Mouse (Mus musculus): ENCODE measurements around the gene Snapc3. TPM values are rescaled to one million over a fixed set of nuclear protein-coding genes. Genes with fewer than 3 reads are reported as not detected.
A peak's percentile ranks its signal among the peaks of the same experiment; 100 is the strongest.

Gene Snapc3
- polyA plus RNA-seq, 1 experiment from 2014 or later = 43.1 TPM

DNA sequence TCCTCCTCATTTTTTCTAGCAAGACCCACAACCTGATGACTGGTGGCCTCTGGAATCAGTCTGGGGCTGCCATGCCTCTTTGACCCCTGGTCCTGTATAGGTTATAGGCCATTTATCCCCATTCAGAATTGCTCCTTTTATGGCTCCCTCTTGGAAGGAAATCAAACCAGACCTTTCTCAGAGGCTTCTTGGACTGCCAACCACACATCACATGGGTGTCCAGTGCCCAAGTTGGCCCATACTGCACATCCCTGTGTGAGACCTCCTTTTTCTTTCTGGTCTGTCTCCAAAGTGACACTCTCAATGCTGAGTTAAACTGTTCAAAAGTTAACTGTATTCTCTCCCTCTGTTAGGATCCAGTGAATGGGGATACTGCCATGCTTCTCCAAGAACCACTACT, 32.4 kb upstream of the Snapc3 start:
- DNase-seq (ENCODE audit: low spot score) (no peak), ATAC-seq (ENCODE audit: low read depth) (no peak)
- no peak overlapping the region for H3K9ac ChIP-seq (ENCODE audit: low read depth, low read length)
- H3K36me3 ChIP-seq (ENCODE audit: control insufficient read depth, insufficient read depth, low read length) = no peaks in the 10 kb centered on the region
- no peak overlapping the region for H3K4me2 ChIP-seq (ENCODE audit: low read depth, low read length)
- H3K4me3 ChIP-seq (ENCODE audit: low read depth, low read length) = no peak overlapping the region
- H3K9me3 ChIP-seq (ENCODE audit: control insufficient read depth, low read length) = no peaks in the 10 kb centered on the region
- no peaks in the 10 kb centered on the region for H3K4me1 ChIP-seq (ENCODE audit: control insufficient read depth, insufficient read depth, low read length)
- H3K27ac ChIP-seq (replicated peaks; ENCODE audit: low read depth, low read length) = no peak overlapping the region
- H3K27me3 ChIP-seq (replicated peaks; ENCODE audit: control insufficient read depth, insufficient read depth, low read length) = no peaks in the 10 kb centered on the region

DNA sequence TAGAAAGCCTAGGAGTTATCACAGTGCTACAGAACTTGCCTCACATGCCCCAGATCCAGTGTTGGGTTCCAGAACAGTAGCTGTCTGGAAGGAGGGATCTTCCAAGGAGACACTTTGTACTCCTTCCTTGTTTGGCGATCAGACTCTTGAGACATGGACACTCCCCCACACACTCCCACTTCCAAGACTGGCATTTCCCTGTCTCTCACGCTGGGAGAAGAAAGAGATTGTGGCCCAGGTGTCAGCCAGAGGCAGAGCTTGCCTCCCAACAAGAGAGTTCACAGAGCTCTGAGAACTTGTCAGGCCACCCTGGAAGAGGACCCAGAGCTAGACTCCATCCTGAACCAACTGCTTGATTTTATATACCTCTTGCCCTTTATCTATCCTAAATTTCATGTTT, 27.0 kb upstream of the Snapc3 start:
- DNase-seq (ENCODE audit: low spot score) = no peak
- Histone ChIP-seq H3K9me3 (ENCODE audit: control insufficient read depth, low read length) (no peaks in the 10 kb centered on the region), H3K36me3 (ENCODE audit: control insufficient read depth, insufficient read depth, low read length) (no peaks in the 10 kb centered on the region), H3K4me3 (ENCODE audit: low read depth, low read length) (no peak overlapping the region), H3K4me1 (ENCODE audit: control insufficient read depth, insufficient read depth, low read length) (no peaks in the 10 kb centered on the region), H3K27me3 (replicated peaks; ENCODE audit: control insufficient read depth, insufficient read depth, low read length) (no peaks in the 10 kb centered on the region), H3K9ac (ENCODE audit: low read depth, low read length) (no peak overlapping the region), H3K4me2 (ENCODE audit: low read depth, low read length) (no peak overlapping the region), H3K27ac (replicated peaks; ENCODE audit: low read depth, low read length) (no peak overlapping the region)
- WGBS = 43% methylated on average over 2 of the region's 2 CpGs
- ATAC-seq (ENCODE audit: low read depth) = no peak

GRCm38 (mm10) chr4:83391956-83392355, 25.6 kb upstream of the Snapc3 start:
- no peaks in the 10 kb centered on the region for H3K9me3 ChIP-seq (ENCODE audit: control insufficient read depth, low read length)

DNA sequence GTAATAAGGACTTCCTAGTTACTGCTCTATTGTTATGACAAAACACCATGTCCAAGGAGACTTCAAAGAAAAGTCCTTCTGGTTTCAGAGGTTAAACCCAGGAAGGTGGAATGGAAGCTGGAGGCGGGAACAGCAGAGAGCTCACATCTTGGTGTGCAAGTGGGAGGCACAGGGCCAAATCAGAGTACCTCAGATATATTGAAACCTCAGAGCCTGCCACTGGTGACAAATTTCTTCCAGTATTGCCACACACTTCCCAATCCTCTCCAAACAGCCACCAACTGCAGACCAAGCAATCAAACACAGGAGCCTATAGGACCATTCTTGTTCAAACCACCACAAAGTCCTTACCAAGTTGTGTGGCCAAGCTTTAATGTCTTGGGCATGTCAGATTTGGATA, 23.8 kb upstream of the Snapc3 start:
- no peak overlapping the region for H3K4me2 ChIP-seq (ENCODE audit: low read depth, low read length)
- no peak overlapping the region for H3K4me3 ChIP-seq (ENCODE audit: low read depth, low read length)
- no peaks in the 10 kb centered on the region for H3K36me3 ChIP-seq (ENCODE audit: control insufficient read depth, insufficient read depth, low read length)
- no peak overlapping the region for H3K27ac ChIP-seq (replicated peaks; ENCODE audit: low read depth, low read length)
- no peaks in the 10 kb centered on the region for H3K27me3 ChIP-seq (replicated peaks; ENCODE audit: control insufficient read depth, insufficient read depth, low read length)
- H3K9me3 ChIP-seq (ENCODE audit: control insufficient read depth, low read length) = no peaks in the 10 kb centered on the region
- H3K4me1 ChIP-seq (ENCODE audit: control insufficient read depth, insufficient read depth, low read length) = no peaks in the 10 kb centered on the region
- no peak overlapping the region for H3K9ac ChIP-seq (ENCODE audit: low read depth, low read length)
- ATAC-seq (ENCODE audit: low read depth) (no peak), DNase-seq (ENCODE audit: low spot score) (no peak)
- WGBS = 88% methylated on average over 1 of the region's 1 CpGs

More at GRCm38 (mm10) chr4:83391956-83392355, 25.6 kb upstream of the Snapc3 start:
- Histone ChIP-seq H3K36me3 (ENCODE audit: control insufficient read depth, insufficient read depth, low read length) (no peaks in the 10 kb centered on the region), H3K4me1 (ENCODE audit: control insufficient read depth, insufficient read depth, low read length) (no peaks in the 10 kb centered on the region), H3K4me3 (ENCODE audit: low read depth, low read length) (no peak overlapping the region), H3K9ac (ENCODE audit: low read depth, low read length) (no peak overlapping the region), H3K4me2 (ENCODE audit: low read depth, low read length) (no peak overlapping the region), H3K27me3 (replicated peaks; ENCODE audit: control insufficient read depth, insufficient read depth, low read length) (no peaks in the 10 kb centered on the region), H3K27ac (replicated peaks; ENCODE audit: low read depth, low read length) (no peak overlapping the region)
- WGBS = 27% methylated on average over 3 of the region's 3 CpGs
- DNase-seq (ENCODE audit: low spot score) (no peak), ATAC-seq (ENCODE audit: low read depth) (no peak)

- Histone ChIP-seq H3K27me3 (replicated peaks; ENCODE audit: control insufficient read depth, insufficient read depth, low read length) (no peaks in the 10 kb centered on the region), H3K9ac (ENCODE audit: low read depth, low read length) (no peak overlapping the region), H3K4me2 (ENCODE audit: low read depth, low read length) (no peak overlapping the region), H3K4me3 (ENCODE audit: low read depth, low read length) (no peak overlapping the region), H3K9me3 (ENCODE audit: control insufficient read depth, low read length) (no peaks in the 10 kb centered on the region), H3K36me3 (ENCODE audit: control insufficient read depth, insufficient read depth, low read length) (no peaks in the 10 kb centered on the region), H3K27ac (replicated peaks; ENCODE audit: low read depth, low read length) (no peak overlapping the region), H3K4me1 (ENCODE audit: control insufficient read depth, insufficient read depth, low read length) (no peaks in the 10 kb centered on the region)
- no peak for ATAC-seq (ENCODE audit: low read depth)
- DNase-seq (ENCODE audit: low spot score) = no peak
- WGBS = 85% methylated on average over 4 of the region's 4 CpGs
Measured at GRCm38 (mm10) chr4:83396346-83396745, 21.2 kb upstream of the Snapc3 start.

GRCm38 (mm10) chr4:83396996-83397770, 20.3 kb upstream of the Snapc3 start:
- DNase-seq (ENCODE audit: low spot score) (peak; percentile 36), ATAC-seq (ENCODE audit: low read depth) (no peak)
- H3K4me3 ChIP-seq (ENCODE audit: low read depth, low read length) = no peak overlapping the region
- no peaks in the 10 kb centered on the region for H3K27me3 ChIP-seq (replicated peaks; ENCODE audit: control insufficient read depth, insufficient read depth, low read length)
- no peaks in the 10 kb centered on the region for H3K9me3 ChIP-seq (ENCODE audit: control insufficient read depth, low read length)
- H3K4me1 ChIP-seq (ENCODE audit: control insufficient read depth, insufficient read depth, low read length) = no peaks in the 10 kb centered on the region
- H3K4me2 ChIP-seq (ENCODE audit: low read depth, low read length) = no peak overlapping the region
- no peak overlapping the region for H3K27ac ChIP-seq (replicated peaks; ENCODE audit: low read depth, low read length)
- H3K36me3 ChIP-seq (ENCODE audit: control insufficient read depth, insufficient read depth, low read length) = no peaks in the 10 kb centered on the region
- no peak overlapping the region for H3K9ac ChIP-seq (ENCODE audit: low read depth, low read length)
- 59% methylated on average over 9 of the region's 9 CpGs for WGBS

DNA sequence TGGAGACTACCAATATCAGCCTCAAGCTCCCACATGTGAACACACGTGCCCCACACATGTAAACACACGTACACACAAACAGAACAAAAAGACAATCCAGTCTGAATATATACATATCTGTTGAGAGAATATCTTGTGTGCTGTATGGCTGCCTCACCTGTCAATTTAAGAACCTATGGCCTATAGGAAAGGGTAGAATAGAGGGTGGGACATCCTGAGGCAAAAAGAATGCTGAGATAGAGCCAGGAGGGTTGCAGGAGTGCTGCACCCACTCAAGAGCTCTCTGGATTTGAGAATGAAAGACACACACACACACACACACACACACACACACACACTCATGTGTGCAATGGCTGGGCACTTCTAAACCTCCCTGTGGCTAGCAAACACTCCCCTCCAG, 19.0 kb upstream of the Snapc3 start:
- DNase-seq (ENCODE audit: low spot score) = no peak
- no peaks in the 10 kb centered on the region for H3K36me3 ChIP-seq (ENCODE audit: control insufficient read depth, insufficient read depth, low read length)
- no peak overlapping the region for H3K4me3 ChIP-seq (ENCODE audit: low read depth, low read length)
- H3K27me3 ChIP-seq (replicated peaks; ENCODE audit: control insufficient read depth, insufficient read depth, low read length) = no peaks in the 10 kb centered on the region
- WGBS = 79% methylated on average over 2 of the region's 2 CpGs
- H3K9ac ChIP-seq (ENCODE audit: low read depth, low read length) = no peak overlapping the region
- no peak overlapping the region for H3K27ac ChIP-seq (replicated peaks; ENCODE audit: low read depth, low read length)
- no peak overlapping the region for H3K4me2 ChIP-seq (ENCODE audit: low read depth, low read length)
- H3K4me1 ChIP-seq (ENCODE audit: control insufficient read depth, insufficient read depth, low read length) = no peaks in the 10 kb centered on the region
- peaks cover 8% of the 10 kb centered on the region for H3K9me3 ChIP-seq (ENCODE audit: control insufficient read depth, low read length)
- ATAC-seq (ENCODE audit: low read depth) = no peak

GRCm38 (mm10) chr4:83400691-83401595, 16.6 kb upstream of the Snapc3 start:
- ATAC-seq (ENCODE audit: low read depth) (no peak), DNase-seq (ENCODE audit: low spot score) (no peak)
- Histone ChIP-seq H3K27ac (replicated peaks; ENCODE audit: low read depth, low read length) (no peak overlapping the region), H3K4me1 (ENCODE audit: control insufficient read depth, insufficient read depth, low read length) (no peaks in the 10 kb centered on the region), H3K4me3 (ENCODE audit: low read depth, low read length) (no peak overlapping the region), H3K36me3 (ENCODE audit: control insufficient read depth, insufficient read depth, low read length) (no peaks in the 10 kb centered on the region), H3K27me3 (replicated peaks; ENCODE audit: control insufficient read depth, insufficient read depth, low read length) (no peaks in the 10 kb centered on the region), H3K9me3 (ENCODE audit: control insufficient read depth, low read length) (peaks cover 10% of the 10 kb centered on the region), H3K4me2 (ENCODE audit: low read depth, low read length) (no peak overlapping the region), H3K9ac (ENCODE audit: low read depth, low read length) (no peak overlapping the region)
- 89% methylated on average over 7 of the region's 7 CpGs for WGBS

Data from embryonic facial prominence, embryonic 14.5 days (tissue).